Mouse (Mus musculus) bone marrow, adult 2 months (tissue): ENCODE data around the gene Rap1a. TPM values are rescaled to one million over a fixed set of nuclear protein-coding genes. Genes with fewer than 3 reads are reported as not detected.

Source experiments
- H3K27ac ChIP-seq: fragments of 200-500 bp; 2 replicates; pipeline ENCODE4 v1.5.1; 2012; ENCODE audit warnings: low read depth, mild to moderate bottlenecking, control low read depth, inconsistent platforms, low read length; ENCODE audit not compliant: control insufficient read depth, poor library complexity, insufficient read depth
- H3K4me1 ChIP-seq: fragments of 200-500 bp; 2 replicates; pipeline ENCODE4 v1.6.1; 2011; ENCODE audit warnings: low read length; ENCODE audit not compliant: control insufficient read depth, insufficient read depth
- H3K4me3 ChIP-seq: fragments of 200-500 bp; replicated peaks from 2 replicates; pipeline ENCODE3; 2011; ENCODE audit warnings: mild to moderate bottlenecking, low read depth, low read length, control low read depth; ENCODE audit not compliant: control insufficient read depth
- CTCF ChIP-seq: fragments of 200-500 bp; IDR thresholded peaks from 2 replicates; pipeline ENCODE4 v1.5.1; 2011; ENCODE audit warnings: low read length, control low read depth; ENCODE audit not compliant: control insufficient read depth, insufficient read depth
- POLR2A ChIP-seq: fragments of 200-500 bp; IDR thresholded peaks from 2 replicates; pipeline ENCODE4 v1.6.1; 2011; ENCODE audit warnings: low read depth, mild to moderate bottlenecking, control low read depth, low read length, borderline replicate concordance; ENCODE audit not compliant: control insufficient read depth
- WGBS: fragments of 180-500 bp; shearing (Covaris S2); methylation state at CpG from one replicate; pipeline ENCODE4 v1.1.7; 2018; 5-methylcytosine and 5-hydroxymethylcytosine counted together
- polyA plus RNA-seq: library from polyadenylated mRNA; stranded (reverse); fragments of >200 nt; gene quantifications from 2 replicates; pipeline ENCODE4 v1.2.4, GENCODE M21; 2011; ENCODE audit warnings: low replicate concordance; ENCODE audit not compliant: missing spikeins, insufficient read depth, insufficient read length

Rap1a gene
- polyA plus RNA-seq, 1 experiment = 91.9 TPM

GRCm38 (mm10) chr3:105783809-105784208 lies 17.3 kb downstream of the Rap1a start:
- Histone ChIP-seq H3K4me1 (no peaks in the 10 kb centered on the region; the same call in 1 of the 2 replicates), H3K4me3 (no peak overlapping the region), H3K27ac (no peak overlapping the region)
- TF ChIP-seq CTCF (no peak), POLR2A (no peak)
- 76% methylated on average over 1 of the region's 1 CpGs for whole genome bisulfite sequencing

GRCm38 (mm10) chr3:105782406-105782805 lies 18.7 kb downstream of the Rap1a start:
- TF ChIP-seq POLR2A = no peak
- TF ChIP-seq CTCF = no peak
- 86% methylated on average over 7 of the region's 7 CpGs for WGBS
- no peak overlapping the region for H3K27ac ChIP-seq
- no peak overlapping the region for H3K4me3 ChIP-seq
- H3K4me1 ChIP-seq = no peaks in the 10 kb centered on the region; the same call in 1 of the 2 replicates

- TF ChIP-seq CTCF (no peak), POLR2A (no peak)
- WGBS = 91% methylated on average over 3 of the region's 3 CpGs
- Histone ChIP-seq H3K4me3 (no peak overlapping the region), H3K4me1 (no peaks in the 10 kb centered on the region; the same call in 1 of the 2 replicates), H3K27ac (no peak overlapping the region)
These were observed 23.1 kb downstream of the Rap1a start for GRCm38 (mm10) chr3:105777997-105778396.

- Histone ChIP-seq H3K4me3 (no peak overlapping the region), H3K4me1 (no peaks in the 10 kb centered on the region; the same call in 1 of the 2 replicates), H3K27ac (no peak overlapping the region)
- no peak for TF ChIP-seq CTCF
These were observed 26.6 kb downstream of the Rap1a start for GRCm38 (mm10) chr3:105774496-105774895.

- no peak overlapping the region for H3K27ac ChIP-seq
- TF ChIP-seq POLR2A (no peak), CTCF (peak; percentile 43)
- peaks cover 2% of the 10 kb centered on the region; the same call in 1 of the 2 replicates for H3K4me1 ChIP-seq
- no peak overlapping the region for H3K4me3 ChIP-seq
These were observed 29.6 kb downstream of the Rap1a start for GRCm38 (mm10) chr3:105771534-105771933.

- Histone ChIP-seq H3K27ac (no peak overlapping the region), H3K4me3 (no peak overlapping the region), H3K4me1 (peaks cover 2% of the 10 kb centered on the region; the same call in 1 of the 2 replicates)
- TF ChIP-seq CTCF = no peak
- no peak for TF ChIP-seq POLR2A
- WGBS = 56% methylated on average over 1 of the region's 1 CpGs
These were observed 30.3 kb downstream of the Rap1a start for GRCm38 (mm10) chr3:105770836-105771235.

- TF ChIP-seq POLR2A = no peak
- no peak for TF ChIP-seq CTCF
- Histone ChIP-seq H3K4me3 (no peak overlapping the region), H3K27ac (no peak overlapping the region), H3K4me1 (peaks cover 2% of the 10 kb centered on the region; the same call in 1 of the 2 replicates)
- 36% methylated on average over 2 of the region's 2 CpGs for WGBS
These were observed 31.8 kb downstream of the Rap1a start for GRCm38 (mm10) chr3:105769380-105769779.

- Histone ChIP-seq H3K4me3 (no peak overlapping the region), H3K27ac (no peak overlapping the region), H3K4me1 (peaks cover 3% of the 10 kb centered on the region; the same call in 1 of the 2 replicates)
- TF ChIP-seq POLR2A (no peak), CTCF (peak; percentile 20; the same call in 1 of the 2 replicates)
- WGBS = 13% methylated on average over 6 of the region's 6 CpGs
These were observed 32.6 kb downstream of the Rap1a start for GRCm38 (mm10) chr3:105768529-105768928.
